Mouse (Mus musculus) urinary bladder, postnatal 0 days (tissue): ENCODE data around the gene Tas2r129. TPM values are rescaled to one million over a fixed set of nuclear protein-coding genes. Genes with fewer than 3 reads are reported as not detected.

ENCODE experiments used
- polyA plus RNA-seq: library from polyadenylated mRNA; unstranded; fragments of >200 nt; fragmentation: Nextera tagmentation; extraction: Ambion mirVana; gene quantifications from 2 replicates; pipeline ENCODE4 v1.2.1, GENCODE M21; 2015

Gene Tas2r129
- polyA plus RNA-seq: not detected in 2 replicates

DNA sequence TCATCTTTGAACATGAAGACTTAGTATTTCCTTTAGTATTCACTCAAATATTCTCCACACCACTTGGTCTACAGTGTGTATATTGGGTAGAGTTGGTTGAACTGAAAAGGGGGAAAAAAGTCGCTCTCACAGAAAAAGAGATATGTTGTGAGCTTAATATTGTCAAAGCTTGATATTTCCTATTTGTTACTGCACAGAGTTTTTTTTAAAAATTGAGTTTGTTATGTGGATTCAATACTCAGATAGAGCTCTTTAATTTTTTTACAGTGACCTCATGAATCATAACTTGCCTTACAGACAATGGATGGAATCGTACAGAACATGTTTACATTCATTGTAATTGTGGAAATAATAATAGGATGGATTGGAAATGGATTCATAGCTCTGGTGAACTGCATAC lies at the start of gene Tas2r129:
Gene Tas2r129, plus strand, starts transcription at position 301 of the 400 bp plus-strand sequence.

DNA sequence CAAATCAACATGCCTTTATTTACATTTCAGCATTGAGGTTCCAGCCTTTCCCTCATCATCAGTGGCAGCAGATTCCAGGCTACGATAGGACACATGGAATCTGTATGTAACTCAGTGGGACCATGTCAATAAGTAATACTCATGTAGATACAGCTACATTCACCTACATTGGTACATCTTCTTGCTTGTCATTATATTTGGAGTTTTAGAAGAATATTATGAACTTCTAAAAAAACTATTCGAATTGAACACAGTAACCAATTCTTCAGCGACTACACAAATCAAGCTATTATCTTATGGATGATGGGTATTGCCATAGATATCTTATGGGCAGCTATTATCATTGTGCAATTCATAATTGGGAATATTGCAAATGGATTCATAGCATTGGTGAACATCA lies 41.6 kb upstream of the Tas2r129 start, which contains the start of gene Tas2r125:
Gene Tas2r125, plus strand, starts transcription at position 301 of the 400 bp plus-strand sequence.

DNA sequence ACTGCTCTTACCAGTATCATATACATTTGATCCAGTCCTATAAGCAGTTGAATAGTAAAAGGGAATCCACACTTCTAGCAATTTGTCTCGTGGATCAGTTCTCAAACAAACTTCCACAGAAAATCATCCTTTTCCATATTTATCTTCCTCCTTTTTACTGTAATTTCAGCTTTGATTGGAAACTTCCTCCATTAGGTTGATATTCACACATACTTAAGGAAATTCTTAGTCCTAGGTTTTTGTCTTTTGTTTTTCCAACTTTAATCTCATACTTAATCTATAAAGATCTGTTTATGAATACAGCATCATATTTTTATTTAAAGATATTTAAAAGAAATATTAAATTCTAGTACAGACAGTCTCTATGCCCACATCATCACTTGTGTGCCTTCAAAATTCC lies 6.9 kb downstream of the Tas2r129 start, which contains the start of gene Tas2r131:
Gene Tas2r131, minus strand, starts transcription at position 101 of the 400 bp plus-strand sequence.

DNA sequence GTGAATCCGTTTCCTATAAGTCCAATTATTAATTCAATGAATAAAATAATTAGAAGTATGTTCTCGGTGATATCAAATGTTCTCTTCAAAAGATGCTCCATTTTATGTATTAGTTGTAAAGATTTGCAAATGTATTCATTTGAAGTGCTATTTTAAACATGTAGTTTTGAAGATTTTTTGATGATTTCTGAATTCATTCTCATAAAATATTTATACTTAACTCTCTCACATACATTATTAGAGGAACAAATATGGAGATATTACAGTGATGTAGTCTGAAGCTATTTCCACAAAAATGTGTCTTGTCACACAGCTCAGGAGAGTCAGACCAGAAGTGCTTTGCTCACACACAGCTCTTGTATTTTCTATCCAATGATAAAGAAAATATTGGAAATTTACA lies 30.0 kb downstream of the Tas2r129 start, which contains the start of gene Tas2r109:
Gene Tas2r109, minus strand, starts transcription at position 101 of the 400 bp plus-strand sequence.

Other genes with a start within 250 kb of the Tas2r129 start
- gene Tas2r122, start 239.2 kb upstream of the Tas2r129 start, polyA plus RNA-seq: not detected in 2 replicates
- gene Tas2r115, start 213.1 kb upstream of the Tas2r129 start, polyA plus RNA-seq: not detected in 2 replicates
- gene Tas2r124, start 196.4 kb upstream of the Tas2r129 start, polyA plus RNA-seq: not detected in 2 replicates
- not detected in 2 replicates for gene Tas2r102, start 189.0 kb upstream of the Tas2r129 start, polyA plus RNA-seq
- gene Tas2r136, start 172.9 kb upstream of the Tas2r129 start, polyA plus RNA-seq: not detected in 2 replicates
- gene Tas2r117, start 148.3 kb upstream of the Tas2r129 start, polyA plus RNA-seq: not detected in 2 replicates
- gene Tas2r123, start 104.0 kb upstream of the Tas2r129 start, polyA plus RNA-seq: not detected in 2 replicates
- not detected in 2 replicates for gene Tas2r116, start 95.7 kb upstream of the Tas2r129 start, polyA plus RNA-seq
- not detected in 2 replicates for gene Tas2r110, start 83.1 kb upstream of the Tas2r129 start, polyA plus RNA-seq
- not detected in 2 replicates for gene Tas2r113, start 58.1 kb upstream of the Tas2r129 start, polyA plus RNA-seq
- not detected in 2 replicates for gene Tas2r125, start 41.5 kb upstream of the Tas2r129 start, polyA plus RNA-seq
- not detected in 2 replicates for gene Tas2r131, start 6.8 kb downstream of the Tas2r129 start, polyA plus RNA-seq
- not detected in 2 replicates for gene Tas2r109, start 29.9 kb downstream of the Tas2r129 start, polyA plus RNA-seq
- not detected in 2 replicates for gene Tas2r103, start 86.0 kb downstream of the Tas2r129 start, polyA plus RNA-seq
- not detected in 2 replicates for gene Tas2r140, start 104.7 kb downstream of the Tas2r129 start, polyA plus RNA-seq
- gene Smim10l1, start 153.8 kb downstream of the Tas2r129 start, polyA plus RNA-seq: 67.6 and 85.7 TPM in 2 replicates